Mouse (Mus musculus) heart, postnatal 14 days (tissue): ENCODE results near the gene 1700030J22Rik. TPM values are rescaled to one million over a fixed set of nuclear protein-coding genes. Genes with fewer than 3 reads are reported as not detected.

Experiments used
- DNase-seq, 2 experiments: peaks; one replicate each; pipeline ENCODE4 v3.0.0; 2021 to 2022
- intact Hi-C: fragments of 180-260 bp; cut with DNase I; formaldehyde crosslinking; loops from one replicate; pipeline ENCODE4 v1.15.1; 2025
- total RNA-seq, 2 experiments: library from RNA; stranded (reverse); gene quantifications; 2 replicates each; pipeline ENCODE4 v1.2.3; 2021

Gene 1700030J22Rik
- total RNA-seq, 2 experiments from 2014 or later = 0.54 to 0.79 TPM

- intact Hi-C loops = no loop called here
These were observed 57.8 kb downstream of the 1700030J22Rik start for GRCm38 (mm10) chr8:116921005-116921336.

More at GRCm38 (mm10) chr8:116921005-116921336, 57.8 kb downstream of the 1700030J22Rik start:
- DNase-seq = no peak

Other genes with a start within 250 kb of the 1700030J22Rik start
- 1 to 10 TPM; 4.9 to 5.9 TPM for gene Cdyl2, start 246.0 kb downstream of the 1700030J22Rik start, total RNA-seq
- gene Cmc2, start 57.5 kb downstream of the 1700030J22Rik start, total RNA-seq = 10 to 100 TPM; 49.8 to 66.2 TPM
- gene Cenpn, start 57.2 kb downstream of the 1700030J22Rik start, total RNA-seq = 1 to 10 TPM; 1.7 to 2.6 TPM
- gene Atmin, start 35.6 kb downstream of the 1700030J22Rik start, total RNA-seq = 10 to 100 TPM; 12.0 to 15.0 TPM
- 10 to 100 TPM; 32.7 to 34.9 TPM for gene Gcsh, start 14.6 kb upstream of the 1700030J22Rik start, total RNA-seq
- not detected for gene Pkd1l2, start 103.5 kb upstream of the 1700030J22Rik start, total RNA-seq
- not detected for gene Bco1, start 116.9 kb upstream of the 1700030J22Rik start, total RNA-seq
- 1 to 10 TPM; 6.0 to 6.3 TPM for gene Gan, start 179.2 kb upstream of the 1700030J22Rik start, total RNA-seq